17 mouse cellular contexts compared by ENCODE assay signal in the genomic region with DNA sequence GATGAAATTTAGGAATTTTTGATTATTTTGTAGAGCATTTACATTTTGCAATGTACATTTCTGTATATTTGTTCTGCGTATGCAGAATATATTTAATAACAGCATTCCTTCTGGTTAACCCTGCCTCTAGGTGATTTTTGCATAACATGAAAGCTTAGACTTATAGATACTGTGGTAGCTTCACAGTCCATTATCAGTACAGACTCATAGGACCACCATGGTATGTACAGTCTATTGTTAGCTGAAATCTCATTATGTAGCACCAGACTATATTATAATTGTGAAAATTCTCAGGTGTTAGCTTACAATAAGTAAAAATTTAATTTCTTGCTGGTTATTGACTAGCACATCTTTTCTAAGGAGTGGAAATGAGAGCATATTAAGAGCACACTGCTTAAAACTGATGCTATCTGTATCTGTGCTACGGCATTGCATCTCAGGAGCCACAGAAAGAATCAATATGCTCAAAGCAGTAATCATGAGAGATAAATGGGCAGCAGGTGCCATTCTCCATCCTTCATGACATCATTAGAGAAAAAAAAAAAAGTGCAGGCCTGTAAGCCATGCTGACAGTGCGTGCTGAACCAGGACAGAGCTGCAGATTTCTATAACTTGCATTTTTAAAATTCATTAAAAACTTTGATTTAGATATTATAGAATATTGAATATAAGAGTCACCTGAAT.
"Had no signal": no experiment of that assay in that cellular context is flagged by ENCODE, and none has a peak within 500 bp of the region (broad histone marks: within the 10 kb centered on the region; RNA-seq: fewer than 3 reads in every experiment).

No protein-coding gene starts in this region.

- ATAC-seq: liver, embryonic 12.5 days; midbrain, embryonic 15.5 days had no signal

- H3K4me1 ChIP-seq: liver, embryonic 12.5 days; midbrain, embryonic 15.5 days had no signal

- H3K27me3 ChIP-seq: liver, embryonic 12.5 days; midbrain, embryonic 15.5 days; neural tube, embryonic 13.5 days had no signal

- H3K4me3 ChIP-seq: liver, embryonic 12.5 days; midbrain, embryonic 15.5 days; myocyte; neural tube, embryonic 13.5 days had no signal

- H3K4me2 ChIP-seq: liver, embryonic 12.5 days; lung, embryonic 14.5 days; midbrain, embryonic 15.5 days; neural tube, embryonic 13.5 days had no signal

- H3K9ac ChIP-seq: liver, embryonic 12.5 days; liver, embryonic 14.5 days; lung, embryonic 14.5 days; midbrain, embryonic 15.5 days; neural tube, embryonic 13.5 days had no signal

- DNase-seq: lung, adult 18-20 months; lung, embryonic 14.5 days; lung, postnatal 10 days; lung, postnatal 4 days; retina, postnatal 1 day; right cerebral cortex, adult 18-20 months; right cerebral cortex, postnatal 25 days; right cerebral cortex, postnatal 4 days; spleen, adult 18-20 months; thymus, adult 18-20 months; thymus, postnatal 14 days; thymus, postnatal 36 days had no signal

- H3K36me3 ChIP-seq: liver, embryonic 12.5 days; midbrain, embryonic 15.5 days; neural tube, embryonic 13.5 days had no signal

- H3K27ac ChIP-seq: liver, embryonic 12.5 days; liver, embryonic 14.5 days; midbrain, embryonic 15.5 days; neural tube, embryonic 13.5 days had no signal

- H3K9me3 ChIP-seq: liver, embryonic 12.5 days; midbrain, embryonic 15.5 days; neural tube, embryonic 13.5 days had no signal
